Mouse (Mus musculus) CH12.LX (cell line): ENCODE results near the gene Itga2b.

ENCODE experiments used
- CTCF ChIP-seq, 2 experiments: IDR thresholded peaks in 1 of 2; conservative IDR thresholded peaks in 1 of 2; 2 replicates each; pipeline ENCODE4 v1.5.1; 2011 to 2012; ENCODE audit warnings: low read depth in 2 of 2, low read length in 2 of 2, improper control_type of control experiment in 1 of 2, inconsistent platforms in 1 of 2, mild to moderate bottlenecking in 1 of 2, moderate library complexity in 1 of 2
- IRF4 ChIP-seq: IDR thresholded peaks from 2 replicates; pipeline ENCODE4 v1.6.1; 2014; ENCODE audit warnings: low read depth, mild to moderate bottlenecking, inconsistent platforms, low read length, improper control_type of control experiment
- MAZ ChIP-seq: IDR thresholded peaks from 2 replicates; pipeline ENCODE4 v1.6.1; 2012; ENCODE audit warnings: low read depth, mild to moderate bottlenecking, inconsistent platforms, low read length, improper control_type of control experiment, moderate library complexity
- POLR2A ChIP-seq: IDR thresholded peaks from 2 replicates; pipeline ENCODE4 v1.6.1; 2011; ENCODE audit warnings: low read depth, mild to moderate bottlenecking, improper control_type of control experiment, low read length
- TCF12 ChIP-seq: IDR thresholded peaks from 2 replicates; pipeline ENCODE4 v1.6.1; 2014; ENCODE audit warnings: low read depth, mild to moderate bottlenecking, inconsistent platforms, low read length, improper control_type of control experiment
- USF1 ChIP-seq: IDR thresholded peaks from 2 replicates; pipeline ENCODE4 v1.6.1; 2014; ENCODE audit warnings: low read depth, mild to moderate bottlenecking, inconsistent platforms, low read length, improper control_type of control experiment

DNA sequence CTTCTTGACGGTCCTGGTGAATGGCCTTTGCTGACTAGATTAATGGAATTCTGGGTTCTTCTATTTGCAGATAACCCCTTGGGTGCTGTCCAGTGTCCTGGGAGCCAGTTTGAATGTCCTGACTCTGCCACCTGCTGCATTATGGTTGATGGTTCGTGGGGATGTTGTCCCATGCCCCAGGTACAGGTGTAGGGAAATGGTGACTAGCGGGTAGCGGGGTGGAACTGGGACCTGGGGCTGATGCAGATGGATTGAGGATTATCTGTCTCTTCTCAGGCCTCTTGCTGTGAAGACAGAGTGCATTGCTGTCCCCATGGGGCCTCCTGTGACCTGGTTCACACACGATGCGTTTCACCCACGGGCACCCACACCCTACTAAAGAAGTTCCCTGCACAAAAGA lies 36.1 kb downstream of the Itga2b start:
- TF ChIP-seq CTCF (conservative IDR thresholded peaks at IDR 0.05 in 1 of 2, IDR thresholded peaks at IDR 0.05 in 1 of 2; ENCODE audit: low read depth in 2 of 2, low read length in 2 of 2) (no peak), TCF12 (no peak), USF1 (no peak), POLR2A (0 out of 2 replicates have a peak, but pooled peaks have one; percentile 5), MAZ (no peak), IRF4 (no peak)
